Mouse (Mus musculus): Measurements from ENCODE around the gene Cmss1. TPM values are rescaled to one million over a fixed set of nuclear protein-coding genes. Genes with fewer than 3 reads are reported as not detected.

The Cmss1 gene
- polyA plus RNA-seq, 1 experiment from 2014 or later, result 39.5 TPM

- Histone ChIP-seq H3K4me2 (ENCODE audit: low read depth, low read length) (no peak overlapping the region), H3K36me3 (ENCODE audit: control insufficient read depth, insufficient read depth, low read length) (no peaks in the 10 kb centered on the region), H3K4me3 (replicated peaks; ENCODE audit: low read length) (no peak overlapping the region), H3K4me1 (ENCODE audit: control insufficient read depth, insufficient read depth, low read length) (no peaks in the 10 kb centered on the region), H3K9me3 (replicated peaks; ENCODE audit: control insufficient read depth, low read length) (no peaks in the 10 kb centered on the region), H3K27ac (ENCODE audit: low read length) (no peak overlapping the region), H3K9ac (ENCODE audit: low read length) (no peak overlapping the region), H3K27me3 (ENCODE audit: control insufficient read depth, insufficient read depth, low read length) (no peaks in the 10 kb centered on the region)
- 82% methylated on average over 7 of the region's 7 CpGs for WGBS
- no peak for ATAC-seq (ENCODE audit: insufficient read depth, low FRiP score)
Measured at GRCm38 (mm10) chr16:57375248-57375837, 231.3 kb downstream of the Cmss1 start.

- Histone ChIP-seq H3K36me3 (ENCODE audit: control insufficient read depth, insufficient read depth, low read length) (no peaks in the 10 kb centered on the region), H3K4me3 (replicated peaks; ENCODE audit: low read length) (no peak overlapping the region), H3K9me3 (replicated peaks; ENCODE audit: control insufficient read depth, low read length) (no peaks in the 10 kb centered on the region), H3K9ac (ENCODE audit: low read length) (no peak overlapping the region), H3K27me3 (ENCODE audit: control insufficient read depth, insufficient read depth, low read length) (no peaks in the 10 kb centered on the region), H3K4me2 (ENCODE audit: low read depth, low read length) (no peak overlapping the region), H3K27ac (ENCODE audit: low read length) (no peak overlapping the region), H3K4me1 (ENCODE audit: control insufficient read depth, insufficient read depth, low read length) (no peaks in the 10 kb centered on the region)
- ATAC-seq (ENCODE audit: insufficient read depth, low FRiP score), result no peak
- WGBS, result 76% methylated on average over 3 of the region's 3 CpGs
Measured at GRCm38 (mm10) chr16:57372156-57372555, 234.5 kb downstream of the Cmss1 start.

GRCm38 (mm10) chr16:57369846-57370496 lies 236.7 kb downstream of the Cmss1 start:
- no peak overlapping the region for H3K27ac ChIP-seq (ENCODE audit: low read length)
- no peak overlapping the region for H3K4me3 ChIP-seq (replicated peaks; ENCODE audit: low read length)
- no peak for ATAC-seq (ENCODE audit: insufficient read depth, low FRiP score)
- H3K27me3 ChIP-seq (ENCODE audit: control insufficient read depth, insufficient read depth, low read length), result no peaks in the 10 kb centered on the region
- H3K4me1 ChIP-seq (ENCODE audit: control insufficient read depth, insufficient read depth, low read length), result peaks cover 6% of the 10 kb centered on the region; the same call in 1 of the 2 replicates
- H3K36me3 ChIP-seq (ENCODE audit: control insufficient read depth, insufficient read depth, low read length), result no peaks in the 10 kb centered on the region
- no peak overlapping the region for H3K4me2 ChIP-seq (ENCODE audit: low read depth, low read length)
- no peak overlapping the region for H3K9ac ChIP-seq (ENCODE audit: low read length)
- WGBS, result 75% methylated on average over 8 of the region's 8 CpGs
- H3K9me3 ChIP-seq (replicated peaks; ENCODE audit: control insufficient read depth, low read length), result no peaks in the 10 kb centered on the region

GRCm38 (mm10) chr16:57366941-57367694 lies 239.5 kb downstream of the Cmss1 start:
- Histone ChIP-seq H3K4me2 (ENCODE audit: low read depth, low read length) (no peak overlapping the region), H3K4me1 (ENCODE audit: control insufficient read depth, insufficient read depth, low read length) (peaks cover 18% of the 10 kb centered on the region; the same call in 1 of the 2 replicates)
- ATAC-seq (ENCODE audit: insufficient read depth, low FRiP score), result no peak; the same call in 1 of the 2 replicates

GRCm38 (mm10) chr16:57366141-57366540 lies 240.5 kb downstream of the Cmss1 start:
- Histone ChIP-seq H3K4me2 (ENCODE audit: low read depth, low read length) (no peak overlapping the region), H3K27me3 (ENCODE audit: control insufficient read depth, insufficient read depth, low read length) (no peaks in the 10 kb centered on the region), H3K36me3 (ENCODE audit: control insufficient read depth, insufficient read depth, low read length) (no peaks in the 10 kb centered on the region), H3K9me3 (replicated peaks; ENCODE audit: control insufficient read depth, low read length) (no peaks in the 10 kb centered on the region), H3K4me1 (ENCODE audit: control insufficient read depth, insufficient read depth, low read length) (peaks cover 18% of the 10 kb centered on the region; the same call in 1 of the 2 replicates), H3K9ac (ENCODE audit: low read length) (no peak overlapping the region), H3K27ac (ENCODE audit: low read length) (peak overlapping the region; percentile 11; the same call in 1 of the 2 replicates), H3K4me3 (replicated peaks; ENCODE audit: low read length) (no peak overlapping the region)
- ATAC-seq (ENCODE audit: insufficient read depth, low FRiP score), result no peak
- 34% methylated on average over 6 of the region's 6 CpGs for WGBS

More at GRCm38 (mm10) chr16:57366941-57367694, 239.5 kb downstream of the Cmss1 start:
- peak overlapping the region; percentile 84 for H3K27ac ChIP-seq (ENCODE audit: low read length)
- H3K36me3 ChIP-seq (ENCODE audit: control insufficient read depth, insufficient read depth, low read length), result no peaks in the 10 kb centered on the region
- no peak overlapping the region for H3K4me3 ChIP-seq (replicated peaks; ENCODE audit: low read length)
- H3K27me3 ChIP-seq (ENCODE audit: control insufficient read depth, insufficient read depth, low read length), result no peaks in the 10 kb centered on the region
- 33% methylated on average over 18 of the region's 18 CpGs for WGBS
- no peaks in the 10 kb centered on the region for H3K9me3 ChIP-seq (replicated peaks; ENCODE audit: control insufficient read depth, low read length)
- H3K9ac ChIP-seq (ENCODE audit: low read length), result no peak overlapping the region

- no peaks in the 10 kb centered on the region for H3K9me3 ChIP-seq (replicated peaks; ENCODE audit: control insufficient read depth, low read length)
- H3K27me3 ChIP-seq (ENCODE audit: control insufficient read depth, insufficient read depth, low read length), result no peaks in the 10 kb centered on the region
- no peak for ATAC-seq (ENCODE audit: insufficient read depth, low FRiP score)
- H3K4me3 ChIP-seq (replicated peaks; ENCODE audit: low read length), result no peak overlapping the region
- H3K4me1 ChIP-seq (ENCODE audit: control insufficient read depth, insufficient read depth, low read length), result peaks cover 18% of the 10 kb centered on the region; the same call in 1 of the 2 replicates
- no peak overlapping the region for H3K4me2 ChIP-seq (ENCODE audit: low read depth, low read length)
- no peaks in the 10 kb centered on the region for H3K36me3 ChIP-seq (ENCODE audit: control insufficient read depth, insufficient read depth, low read length)
- H3K27ac ChIP-seq (ENCODE audit: low read length), result no peak overlapping the region
- no peak overlapping the region for H3K9ac ChIP-seq (ENCODE audit: low read length)
- 79% methylated on average over 7 of the region's 7 CpGs for WGBS
Measured at GRCm38 (mm10) chr16:57364498-57364897, 242.2 kb downstream of the Cmss1 start.

- H3K27ac ChIP-seq (ENCODE audit: low read length), result no peak overlapping the region
- WGBS, result 32% methylated on average over 18 of the region's 18 CpGs
Measured at GRCm38 (mm10) chr16:57362679-57363401, 243.8 kb downstream of the Cmss1 start.

GRCm38 (mm10) chr16:57360785-57361184 lies 245.9 kb downstream of the Cmss1 start:
- Histone ChIP-seq H3K27me3 (ENCODE audit: control insufficient read depth, insufficient read depth, low read length) (no peaks in the 10 kb centered on the region), H3K27ac (ENCODE audit: low read length) (no peak overlapping the region), H3K9ac (ENCODE audit: low read length) (no peak overlapping the region), H3K4me3 (replicated peaks; ENCODE audit: low read length) (no peak overlapping the region), H3K36me3 (ENCODE audit: control insufficient read depth, insufficient read depth, low read length) (no peaks in the 10 kb centered on the region), H3K4me1 (ENCODE audit: control insufficient read depth, insufficient read depth, low read length) (peaks cover 12% of the 10 kb centered on the region; the same call in 1 of the 2 replicates), H3K9me3 (replicated peaks; ENCODE audit: control insufficient read depth, low read length) (no peaks in the 10 kb centered on the region), H3K4me2 (ENCODE audit: low read depth, low read length) (no peak overlapping the region)
- WGBS, result 91% methylated on average over 3 of the region's 3 CpGs
- no peak for ATAC-seq (ENCODE audit: insufficient read depth, low FRiP score)

More at GRCm38 (mm10) chr16:57362679-57363401, 243.8 kb downstream of the Cmss1 start:
- H3K9me3 ChIP-seq (replicated peaks; ENCODE audit: control insufficient read depth, low read length), result no peaks in the 10 kb centered on the region
- peak; percentile 71 for ATAC-seq (ENCODE audit: insufficient read depth, low FRiP score)
- H3K4me1 ChIP-seq (ENCODE audit: control insufficient read depth, insufficient read depth, low read length), result peaks cover 18% of the 10 kb centered on the region; the same call in 1 of the 2 replicates
- H3K9ac ChIP-seq (ENCODE audit: low read length), result peak overlapping the region; percentile 57
- no peak overlapping the region for H3K4me3 ChIP-seq (replicated peaks; ENCODE audit: low read length)
- no peaks in the 10 kb centered on the region for H3K27me3 ChIP-seq (ENCODE audit: control insufficient read depth, insufficient read depth, low read length)
- peak overlapping the region; percentile 45 for H3K4me2 ChIP-seq (ENCODE audit: low read depth, low read length)
- H3K36me3 ChIP-seq (ENCODE audit: control insufficient read depth, insufficient read depth, low read length), result no peaks in the 10 kb centered on the region

All from stomach, embryonic 16.5 days (tissue).